Mouse (Mus musculus) embryonic stem cell, embryonic (primary cell): ENCODE measurements at regions not wholly inside any gene's neighbourhood (a gene's known extent, or its start where the extent isn't known, plus 50 kb on each side); places are given as distances from the start of the nearest gene placed in this dataset.

Experiments
- CTCF ChIA-PET, 4 experiments: fragments of 300-600 bp in 2 of 4; fragments of 350-600 bp in 2 of 4; sonication (Branson Sonifier 250); formaldehyde crosslinking; loops; one replicate each; lab custom pipeline; 2022; ENCODE audit warnings: inconsistent platforms in 2 of 4; lab: Charles Lee
- POLR2A ChIA-PET, 4 experiments: fragments of 300-600 bp in 2 of 4; fragments of 350-600 bp in 2 of 4; sonication (Branson Sonifier 250); formaldehyde crosslinking; loops; one replicate each; lab custom pipeline; 2022; ENCODE audit warnings: antibody characterized with exemption in 4 of 4, inconsistent platforms in 1 of 4; lab: Charles Lee

- POLR2A ChIA-PET, result no interaction called here
- CTCF ChIA-PET, result no interaction called here
These were observed 124.8 kb downstream of the Gm9376 start for GRCm38 (mm10) chr14:118391561-118391960.

- ChIA-PET CTCF (interaction anchor here in 3 of 4 experiments (0.6 to 0.8 kb wide), 3 partner anchors 73 to 753 kb away, joined by 3 to 8 read pairs (median 3); no protein-coding TSS in a partner anchor), POLR2A (interaction anchor here in 3 of 4 experiments (0.6 to 1.8 kb wide), 5 partner anchors 11 to 375 kb away, joined by 3 to 6 read pairs (median 4); no protein-coding TSS in a partner anchor)
These were observed 126.9 kb downstream of the Gm9376 start for GRCm38 (mm10) chr14:118393676-118394075.

- POLR2A ChIA-PET, result interaction anchor here in 1 of 4 experiments (0.6 to 0.9 kb wide), 2 partner anchors 13 to 14 kb away, joined by 3 read pairs; no protein-coding TSS in a partner anchor
- CTCF ChIA-PET, result no interaction called here
These were observed 147.5 kb downstream of the Gm9376 start for GRCm38 (mm10) chr14:118414275-118414674.

- ChIA-PET POLR2A (interaction anchor here in 2 of 4 experiments (0.7 to 1.8 kb wide), 6 partner anchors 10 to 186 kb away, joined by 3 to 6 read pairs (median 4); no protein-coding TSS in a partner anchor), CTCF (interaction anchor here in 1 of 4 experiments (2.2 kb wide), 1 partner anchor 103 kb away, joined by 6 read pairs; no protein-coding TSS in a partner anchor)
These were observed 149.4 kb downstream of the Gm9376 start for GRCm38 (mm10) chr14:118416163-118416562.

GRCm38 (mm10) chr14:118419442-118420193 lies 152.9 kb downstream of the Gm9376 start:
- POLR2A ChIA-PET, result no interaction called here
- CTCF ChIA-PET, result no interaction called here

GRCm38 (mm10) chr14:118422351-118423001 lies 155.7 kb downstream of the Gm9376 start:
- ChIA-PET CTCF (interaction anchor here in 1 of 4 experiments (0.6 kb wide), 1 partner anchor 565 kb away, joined by 3 read pairs; no protein-coding TSS in a partner anchor), POLR2A (no interaction called here)

GRCm38 (mm10) chr14:118423269-118423668 lies 156.5 kb downstream of the Gm9376 start:
- ChIA-PET POLR2A (interaction anchor here in 1 of 4 experiments (0.8 to 1.0 kb wide), 2 partner anchors 11 to 37 kb away, joined by 3 read pairs; no protein-coding TSS in a partner anchor), CTCF (interaction anchor here in 2 of 4 experiments (0.6 kb wide), 2 partner anchors 54 to 565 kb away, joined by 3 read pairs; no protein-coding TSS in a partner anchor)

DNA sequence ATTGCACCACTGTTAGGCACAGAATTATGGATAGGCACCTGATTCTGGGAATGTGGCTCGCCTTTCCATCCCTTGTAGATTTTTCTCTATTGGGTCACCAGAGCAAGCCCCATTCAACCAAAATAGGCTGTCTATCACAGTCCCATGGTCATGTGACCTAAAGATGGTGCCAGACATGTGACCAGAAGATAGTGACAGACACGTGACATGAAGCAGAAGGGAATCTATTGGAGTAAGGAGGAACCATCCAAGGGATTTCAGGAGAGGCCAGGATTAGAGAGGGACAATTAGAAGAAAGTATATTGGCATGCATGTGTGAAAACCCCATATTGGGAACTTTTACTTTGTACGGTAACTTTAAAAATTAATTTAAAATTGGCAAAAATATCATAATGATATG lies 159.8 kb downstream of the Gm9376 start:
- CTCF ChIA-PET, result no interaction called here

DNA sequence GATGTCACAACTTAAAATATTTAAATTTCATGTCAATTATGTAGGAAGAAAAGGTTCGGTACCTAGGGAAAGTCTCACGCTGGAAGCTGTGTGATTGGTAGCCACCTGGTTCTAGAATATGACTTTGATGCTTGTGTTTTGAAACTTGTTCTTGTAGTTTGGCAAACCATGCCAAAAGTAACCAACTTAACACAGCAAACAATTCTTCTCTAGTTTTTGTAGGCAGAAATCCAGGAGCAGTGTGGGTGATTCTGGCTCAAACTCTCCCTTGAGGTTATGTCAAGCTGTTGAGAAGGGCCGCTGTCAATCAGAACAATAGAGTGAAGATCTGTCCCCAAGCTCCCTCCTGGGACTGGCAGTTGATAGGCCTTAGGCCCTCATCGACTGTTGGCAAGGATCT lies 163.5 kb downstream of the Gm9376 start:
- ChIA-PET POLR2A (no interaction called here), CTCF (no interaction called here)

More for the DNA sequence above, 159.8 kb downstream of the Gm9376 start:
- POLR2A ChIA-PET, result interaction anchor here in 3 of 4 experiments (0.6 to 1.5 kb wide), 7 partner anchors 10 to 938 kb away, joined by 3 to 6 read pairs (median 3); no protein-coding TSS in a partner anchor

DNA sequence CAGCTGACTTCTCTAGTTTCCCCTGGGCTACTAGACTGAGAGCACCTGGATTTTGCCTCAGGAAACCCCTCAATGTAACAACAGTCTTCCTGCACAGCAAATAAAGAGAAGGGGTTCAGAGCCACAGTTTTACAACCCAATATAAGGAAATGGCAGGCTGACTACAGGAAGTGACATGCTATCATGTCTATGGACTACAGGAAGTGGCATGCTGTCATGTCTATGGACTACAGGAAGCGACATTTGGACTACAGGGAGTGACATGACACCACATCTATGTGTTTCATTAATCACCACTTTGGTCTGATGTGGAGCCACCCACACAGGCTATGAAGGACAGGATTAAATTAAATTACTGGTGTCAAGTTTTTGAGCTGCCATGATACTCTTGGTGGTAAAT lies 164.0 kb downstream of the Gm9376 start:
- ChIA-PET POLR2A (interaction anchor here in 1 of 4 experiments (0.6 kb wide), 1 partner anchor 13 kb away, joined by 5 read pairs; no protein-coding TSS in a partner anchor), CTCF (interaction anchor here in 1 of 4 experiments (0.5 kb wide), 1 partner anchor 200 kb away, joined by 3 read pairs; no protein-coding TSS in a partner anchor)

- CTCF ChIA-PET, result interaction anchor here in 1 of 4 experiments (0.5 kb wide), 1 partner anchor 201 kb away, joined by 3 read pairs; no protein-coding TSS in a partner anchor
- POLR2A ChIA-PET, result interaction anchor here in 1 of 4 experiments (0.6 kb wide), 1 partner anchor 13 kb away, joined by 5 read pairs; no protein-coding TSS in a partner anchor
These were observed 164.6 kb downstream of the Gm9376 start for GRCm38 (mm10) chr14:118431241-118431882.
